Mouse (Mus musculus) forebrain, embryonic 10.5 days (tissue): Measurements from ENCODE around the gene Agrn. TPM values are rescaled to one million over a fixed set of nuclear protein-coding genes. Genes with fewer than 3 reads are reported as not detected.

Experiments
- DNase-seq: peaks from one replicate; pipeline ENCODE4 v3.0.0-alpha.2; 2017; ENCODE audit warnings: low spot score; ENCODE audit errors: extremely low spot score
- H3K27ac ChIP-seq: fragments of 300-500 bp; sonication (generic); 2 replicates; pipeline ENCODE4 v1.5.1; 2016; ENCODE audit warnings: mild to moderate bottlenecking
- H3K27me3 ChIP-seq: fragments of 300-500 bp; sonication (generic); 2 replicates; pipeline ENCODE4 v1.6.1; 2016; ENCODE audit warnings: mild to moderate bottlenecking; ENCODE audit not compliant: poor library complexity, severe bottlenecking
- H3K36me3 ChIP-seq: fragments of 300-500 bp; sonication (generic); replicated peaks from 2 replicates; pipeline ENCODE4 v1.6.1; 2016; ENCODE audit warnings: mild to moderate bottlenecking, moderate library complexity
- H3K4me1 ChIP-seq: fragments of 300-500 bp; sonication (generic); 2 replicates; pipeline ENCODE4 v1.6.1; 2016
- H3K4me3 ChIP-seq: fragments of 300-500 bp; sonication (generic); 2 replicates; pipeline ENCODE4 v1.5.1; 2016; ENCODE audit warnings: mild to moderate bottlenecking, moderate library complexity
- H3K9me3 ChIP-seq: fragments of 300-500 bp; sonication (generic); 2 replicates; pipeline ENCODE4 v1.6.1; 2016; ENCODE audit warnings: mild to moderate bottlenecking, moderate library complexity
- WGBS: fragments of 180-500 bp; shearing (Covaris S2); methylation state at CpG from one replicate; pipeline ENCODE4 v1.1.7; 2016; 5-methylcytosine and 5-hydroxymethylcytosine counted together
- microRNA-seq: library from miRNA; unstranded; fragments of <30 nt; microRNA quantifications from one replicate; pipeline ENCODE4, GENCODE M21; 2017
- polyA plus RNA-seq: library from polyadenylated mRNA; unstranded; fragments of >200 nt; fragmentation: Nextera tagmentation; extraction: Ambion mirVana; gene quantifications from 2 replicates; pipeline ENCODE4 v1.2.1, GENCODE M21; 2016

Gene Agrn
- polyA plus RNA-seq, 1 experiment from 2014 or later: 62.0 TPM

DNA sequence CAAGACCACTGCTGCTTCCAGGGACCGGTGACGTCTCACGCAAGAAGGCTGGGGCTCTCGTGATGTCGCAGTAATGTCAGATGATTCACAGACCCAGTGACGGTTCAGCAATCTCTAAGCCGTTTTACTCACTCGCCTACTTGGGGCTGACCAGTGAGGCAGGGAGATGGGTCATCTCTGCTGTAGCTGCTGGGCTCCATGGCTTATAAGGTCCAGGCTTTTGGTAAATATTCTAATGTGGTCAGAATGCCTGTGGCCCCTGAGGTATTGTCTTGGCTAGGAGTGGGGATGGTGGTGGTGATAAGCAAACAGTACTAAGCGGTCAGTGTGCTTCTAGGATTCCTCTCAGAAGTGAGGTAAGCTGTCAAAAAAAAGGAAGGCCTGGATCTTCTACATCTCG, 66.3 kb downstream of the Agrn start:
- H3K27me3 ChIP-seq: no peaks in the 10 kb centered on the region
- WGBS: 87% methylated on average over 10 of the region's 10 CpGs
- peaks cover 9% of the 10 kb centered on the region; the same call in 1 of the 2 replicates for H3K4me1 ChIP-seq
- DNase-seq: no peak
- no peaks in the 10 kb centered on the region for H3K9me3 ChIP-seq
- H3K27ac ChIP-seq: no peak overlapping the region
- peaks cover 26% of the 10 kb centered on the region for H3K36me3 ChIP-seq
- no peak overlapping the region for H3K4me3 ChIP-seq

DNA sequence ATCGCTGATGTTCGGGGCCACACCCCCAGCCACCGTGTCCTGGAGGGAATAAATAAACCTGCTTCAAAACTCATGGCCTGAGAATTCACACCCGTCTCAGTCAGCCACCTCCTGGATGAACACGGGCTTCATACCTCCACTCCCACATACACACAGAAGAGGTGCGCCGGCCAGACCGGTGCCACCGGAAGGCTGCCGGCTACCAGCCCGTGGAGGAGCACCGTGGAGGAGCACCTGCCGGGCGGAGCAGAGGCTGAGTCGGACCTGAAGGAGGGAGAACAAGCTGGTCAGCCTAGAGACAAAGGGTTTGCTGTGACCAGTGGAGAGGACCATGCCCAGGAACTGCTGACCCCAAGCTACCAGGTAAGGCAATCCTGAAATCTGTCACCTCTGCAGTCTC, 66.9 kb downstream of the Agrn start, which contains the start of gene Rnf223:
Gene Rnf223 (plus strand): TSS at position 78 of the 400 bp plus-strand sequence.
- 88% methylated on average over 15 of the region's 15 CpGs for WGBS
- H3K4me1 ChIP-seq: peaks cover 9% of the 10 kb centered on the region; the same call in 1 of the 2 replicates
- H3K27ac ChIP-seq: no peak within 1 kb of the TSS
- DNase-seq: no peak
- no peak within 1 kb of the TSS for H3K4me3 ChIP-seq
- no peaks in the 10 kb centered on the region for H3K9me3 ChIP-seq
- no peaks in the 10 kb centered on the region for H3K27me3 ChIP-seq
- H3K36me3 ChIP-seq: peaks cover 31% of the 10 kb centered on the region

DNA sequence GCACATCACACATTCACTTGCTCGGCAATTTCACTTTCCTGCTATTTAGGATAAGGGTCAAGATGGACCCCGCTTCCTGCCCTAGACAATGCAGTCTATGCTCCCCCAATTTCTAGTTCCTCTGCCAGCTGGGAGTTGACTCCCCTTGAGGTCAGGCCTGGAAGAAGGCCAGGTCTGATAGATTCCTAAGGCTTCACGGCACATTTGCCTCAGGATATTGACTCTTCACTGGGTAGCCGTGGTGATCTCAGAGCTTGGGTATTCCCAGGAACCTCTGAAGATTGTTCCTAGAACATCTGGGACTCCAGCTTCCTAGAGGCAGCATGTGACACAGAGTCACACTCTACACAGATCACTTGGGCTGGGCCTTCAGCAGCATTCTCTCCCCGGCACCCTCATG, 68.5 kb downstream of the Agrn start:
- H3K27me3 ChIP-seq: no peaks in the 10 kb centered on the region
- DNase-seq: no peak
- H3K4me3 ChIP-seq: no peak overlapping the region
- 89% methylated on average over 5 of the region's 5 CpGs for WGBS
- no peaks in the 10 kb centered on the region for H3K9me3 ChIP-seq
- peaks cover 7% of the 10 kb centered on the region; the same call in 1 of the 2 replicates for H3K4me1 ChIP-seq
- H3K36me3 ChIP-seq: peaks cover 48% of the 10 kb centered on the region
- no peak overlapping the region for H3K27ac ChIP-seq

DNA sequence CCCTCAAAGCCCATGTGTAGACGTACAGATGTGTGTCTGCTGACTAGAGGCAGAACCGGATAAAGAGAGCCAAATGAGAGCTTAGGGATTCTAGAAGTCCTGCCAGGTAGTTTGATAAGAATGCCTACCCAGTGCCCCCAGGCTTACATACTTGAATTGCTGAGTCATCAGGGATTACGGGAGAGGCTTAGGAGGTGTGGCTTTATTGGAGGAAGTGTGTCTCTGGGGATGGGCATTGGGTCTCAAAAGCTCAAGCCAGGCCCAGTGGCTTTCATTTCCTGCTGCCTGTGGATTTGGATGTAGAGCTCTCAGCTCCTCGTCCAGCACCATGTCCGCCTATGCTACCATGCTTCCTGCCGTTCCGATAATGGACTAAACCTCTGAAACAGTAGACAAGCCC, 70.4 kb downstream of the Agrn start:
- Histone ChIP-seq H3K27me3 (no peaks in the 10 kb centered on the region), H3K4me1 (no peaks in the 10 kb centered on the region), H3K9me3 (no peaks in the 10 kb centered on the region), H3K4me3 (no peak overlapping the region), H3K27ac (no peak overlapping the region), H3K36me3 (peaks cover 67% of the 10 kb centered on the region)
- no peak for DNase-seq
- WGBS: 94% methylated on average over 7 of the region's 7 CpGs

DNA sequence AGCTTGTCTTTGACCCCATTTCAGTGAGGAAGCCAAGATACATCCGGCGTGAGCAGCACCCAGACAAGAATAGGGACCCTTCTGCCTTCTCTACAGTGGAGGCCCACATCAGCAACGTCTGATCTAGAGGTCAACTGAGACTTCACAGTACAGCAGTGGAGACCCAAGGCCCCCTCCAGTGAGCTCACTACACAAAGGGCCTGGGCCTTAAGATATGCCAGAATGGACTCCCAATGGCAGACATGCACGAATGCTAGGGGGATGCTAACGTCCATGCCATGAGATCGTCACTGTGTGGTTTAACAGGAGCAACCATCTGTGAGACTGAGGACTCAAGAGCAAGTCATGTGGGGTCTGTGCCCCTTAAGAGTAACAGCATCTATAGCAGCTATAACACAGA, 71.9 kb downstream of the Agrn start:
- Histone ChIP-seq H3K36me3 (peaks cover 81% of the 10 kb centered on the region), H3K27me3 (no peaks in the 10 kb centered on the region), H3K4me3 (no peak overlapping the region), H3K4me1 (no peaks in the 10 kb centered on the region), H3K27ac (no peak overlapping the region), H3K9me3 (no peaks in the 10 kb centered on the region)
- WGBS: 93% methylated on average over 6 of the region's 6 CpGs
- DNase-seq: no peak

DNA sequence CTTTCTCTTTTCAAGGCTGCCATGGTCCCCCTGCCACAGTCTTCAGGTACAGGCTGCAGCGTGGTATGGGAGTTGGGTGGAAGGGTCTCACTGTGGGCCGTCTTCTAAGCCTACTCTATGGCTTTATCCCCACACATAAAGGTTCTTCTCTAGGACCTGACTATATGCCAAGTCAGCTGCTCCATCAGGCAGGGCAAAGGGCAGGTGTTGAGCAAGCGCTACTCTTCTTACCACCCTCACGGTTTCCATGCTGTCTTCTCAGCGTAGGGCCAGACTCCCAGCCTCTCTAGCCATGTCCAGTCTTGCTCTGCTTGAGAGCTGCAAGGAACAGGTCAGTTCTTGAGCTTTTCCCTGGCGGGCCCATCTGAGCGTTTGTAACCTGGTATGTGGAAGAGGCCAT, 73.2 kb downstream of the Agrn start:
- H3K4me3 ChIP-seq: no peak overlapping the region
- no peak overlapping the region for H3K27ac ChIP-seq
- H3K4me1 ChIP-seq: no peaks in the 10 kb centered on the region
- WGBS: 97% methylated on average over 7 of the region's 7 CpGs
- no peak for DNase-seq
- no peaks in the 10 kb centered on the region for H3K27me3 ChIP-seq
- no peaks in the 10 kb centered on the region for H3K9me3 ChIP-seq
- peaks cover 94% of the 10 kb centered on the region for H3K36me3 ChIP-seq

Small RNA genes lying within 50 kb of the gene (microRNA-seq; reads per million reads assigned to microRNA genes)
- gene Mir7658: 11.1 reads per million, percentile 22 among the genes with 10 or more reads in this experiment

Other genes starting within 250 kb of the Agrn start
- gene C1qtnf12, start 235.2 kb downstream of the Agrn start, polyA plus RNA-seq: 18.4 and 20.9 TPM in 2 replicates
- 12.7 and 14.0 TPM in 2 replicates for gene B3galt6, start 204.8 kb downstream of the Agrn start, polyA plus RNA-seq
- gene Sdf4, start 204.6 kb downstream of the Agrn start, polyA plus RNA-seq: 134 and 135 TPM in 2 replicates
- gene Tnfrsf4, start 183.6 kb downstream of the Agrn start, polyA plus RNA-seq: 0.72 and 1.1 TPM in 2 replicates
- 0.72 and 1.1 TPM in 2 replicates for gene Tnfrsf18, start 171.3 kb downstream of the Agrn start, polyA plus RNA-seq
- 0.10 and 0.41 TPM in 2 replicates for gene Ttll10, start 138.1 kb downstream of the Agrn start, polyA plus RNA-seq
- 81.2 and 86.9 TPM in 2 replicates for gene 9430015G10Rik, start 87.5 kb downstream of the Agrn start, polyA plus RNA-seq
- gene Rnf223, start 67.0 kb downstream of the Agrn start, polyA plus RNA-seq: 0.87 and 1.1 TPM in 2 replicates
- 0.38 and 0.43 TPM in 2 replicates for gene Isg15, start 3.3 kb upstream of the Agrn start, polyA plus RNA-seq
- 3.9 and 4.4 TPM in 2 replicates for gene AW011738, start 5.8 kb upstream of the Agrn start, polyA plus RNA-seq
- 1.1 TPM in 2 replicates for gene Perm1, start 18.4 kb upstream of the Agrn start, polyA plus RNA-seq
- 21.9 and 23.1 TPM in 2 replicates for gene Plekhn1, start 37.4 kb upstream of the Agrn start, polyA plus RNA-seq
- 122 and 124 TPM in 2 replicates for gene Noc2l, start 38.5 kb upstream of the Agrn start, polyA plus RNA-seq
- gene Samd11, start 58.2 kb upstream of the Agrn start, polyA plus RNA-seq: 0.42 and 0.78 TPM in 2 replicates
- gene Vmn2r-ps159, start 133.6 kb upstream of the Agrn start, polyA plus RNA-seq: not detected in 2 replicates